Mouse (Mus musculus) urinary bladder, postnatal 4 days (tissue): ENCODE measurements around the gene Ttc39a.
A peak's percentile ranks its signal among the peaks of the same experiment; 100 is the strongest.

ENCODE experiments used
- DNase-seq, 2 experiments: peaks; one replicate each; pipeline ENCODE4 v3.0.0; 2021 to 2022; ENCODE audit warnings: low spot score in 2 of 2

The Ttc39a gene

DNA sequence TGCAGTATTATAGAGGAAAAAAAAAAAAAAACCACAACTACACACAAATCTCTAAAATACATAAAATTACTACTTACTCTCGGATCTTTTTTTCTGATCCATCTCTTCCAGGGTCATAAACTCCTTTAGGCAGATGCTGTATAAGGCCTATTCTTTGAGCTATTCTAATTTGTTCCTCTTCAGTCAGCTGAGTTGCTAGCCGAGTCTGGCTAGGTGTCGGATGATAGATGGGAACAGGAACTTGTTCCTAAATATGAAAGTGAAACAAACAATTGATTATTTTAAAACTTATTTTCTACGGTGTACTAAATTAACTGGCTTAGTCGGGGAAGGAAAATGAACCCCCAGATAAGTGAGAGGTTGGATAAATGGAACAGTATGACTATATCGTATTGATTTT, 50.4 kb downstream of the Ttc39a start:
- no peak for DNase-seq

DNA sequence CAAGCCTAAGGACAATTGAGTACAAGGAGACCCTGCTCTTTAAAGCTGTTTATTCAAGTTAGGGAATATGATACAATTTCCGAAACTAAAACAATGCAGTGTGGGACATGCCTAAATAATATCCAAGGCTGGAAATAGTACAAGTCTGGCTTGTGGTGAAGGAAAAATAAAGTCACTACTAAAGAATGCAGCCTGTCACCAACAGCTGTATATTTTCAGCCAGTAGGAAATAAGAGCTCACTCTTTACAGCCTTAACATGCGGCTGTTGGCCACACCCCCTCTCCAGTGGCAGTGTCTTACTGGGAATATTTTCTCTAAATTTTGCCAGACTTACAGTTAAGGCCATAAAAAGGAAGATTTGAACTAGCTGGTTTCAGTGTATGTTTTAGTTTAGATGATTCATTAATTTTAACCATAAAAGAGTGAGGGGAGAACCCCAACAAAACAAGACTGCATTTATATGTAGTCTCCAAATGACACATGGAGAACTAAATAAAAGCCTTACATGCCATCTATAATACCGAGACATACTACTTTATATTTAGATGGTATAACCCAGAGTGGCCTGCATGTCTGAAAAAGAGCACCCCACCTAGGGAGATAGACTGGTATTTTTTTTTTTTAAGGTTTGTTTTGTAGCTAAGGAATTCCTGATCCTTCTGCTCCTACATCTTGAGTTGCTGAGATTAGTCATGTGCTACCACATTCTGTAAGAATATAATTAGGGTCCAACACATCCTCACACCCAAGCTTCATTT, 54.2 kb downstream of the Ttc39a start:
- no peak for DNase-seq

DNA sequence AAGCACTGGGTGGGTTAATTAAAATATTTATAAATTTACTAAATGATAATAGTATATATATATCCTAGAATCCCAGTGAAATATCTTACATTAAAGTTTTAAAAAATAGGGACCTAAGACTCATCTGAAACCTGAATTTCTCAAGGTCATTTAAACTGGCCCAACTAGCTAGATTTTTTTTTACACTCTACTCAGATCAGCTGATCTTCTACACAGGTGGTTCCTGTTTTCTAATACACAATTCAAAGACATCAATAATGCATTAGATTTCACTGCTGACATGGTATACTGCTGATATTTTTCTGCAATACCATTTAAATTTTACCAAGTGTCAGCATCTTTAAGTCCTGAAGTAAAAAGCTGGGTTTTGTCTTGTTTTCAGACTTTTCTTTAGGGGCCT, 57.5 kb downstream of the Ttc39a start:
- no peak for DNase-seq

DNA sequence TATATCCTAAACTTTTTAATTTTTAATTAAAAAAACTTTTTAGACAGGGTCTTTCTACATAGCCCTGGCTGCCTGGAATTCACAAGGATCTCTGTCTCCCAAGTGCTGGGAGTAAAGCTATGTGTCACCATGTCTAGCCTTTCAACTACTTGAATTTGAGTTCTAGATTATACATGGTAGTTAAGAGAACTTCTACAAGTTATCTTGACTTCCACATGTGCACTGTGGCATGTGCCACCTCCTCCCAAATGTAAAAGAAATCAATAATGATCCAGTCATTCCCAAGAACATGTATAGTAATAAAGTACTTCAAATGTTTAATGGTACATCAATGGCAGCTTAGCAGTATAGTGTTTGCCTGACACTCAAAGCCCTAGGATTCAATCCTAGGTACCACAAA, 61.3 kb downstream of the Ttc39a start:
- no peak for DNase-seq

DNA sequence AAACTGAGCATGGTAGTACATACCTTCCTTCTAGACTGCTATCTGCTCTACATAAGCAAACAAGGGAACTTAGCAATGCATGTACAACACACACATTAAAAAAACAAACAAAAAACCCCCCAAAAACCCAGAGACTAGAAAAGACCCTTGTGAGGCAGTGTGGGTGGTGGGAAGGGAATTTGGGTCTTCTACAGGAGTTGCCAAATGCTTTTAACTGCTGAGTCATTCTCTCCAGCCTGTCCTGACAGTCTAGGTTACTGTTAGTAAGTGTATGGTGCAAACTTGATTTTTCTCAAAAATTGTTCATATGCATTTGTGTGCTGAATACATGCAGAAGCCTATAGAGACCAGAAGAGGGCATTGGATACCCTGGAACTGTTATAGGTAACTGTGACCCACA, 65.2 kb downstream of the Ttc39a start:
- DNase-seq, result no peak

DNA sequence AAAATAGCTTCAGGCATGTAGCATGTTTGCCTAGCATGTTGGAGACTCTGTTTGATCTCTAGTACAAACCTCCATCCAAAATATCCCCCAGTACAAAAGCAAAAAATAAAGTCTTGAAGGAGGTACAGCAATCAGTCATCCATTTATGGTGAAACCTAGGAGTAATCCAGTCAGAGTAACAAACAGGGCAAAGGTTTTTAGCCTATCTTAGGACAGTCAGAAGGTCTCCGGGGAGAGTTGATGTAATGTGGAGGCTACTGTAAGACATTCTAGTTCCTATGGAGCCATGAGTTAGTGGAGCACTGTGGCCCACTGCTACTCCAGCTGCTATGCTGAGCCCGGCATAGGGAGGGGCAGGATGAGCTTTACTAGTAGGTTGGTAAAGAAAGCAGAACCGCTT, 66.1 kb downstream of the Ttc39a start:
- DNase-seq, result no peak

DNA sequence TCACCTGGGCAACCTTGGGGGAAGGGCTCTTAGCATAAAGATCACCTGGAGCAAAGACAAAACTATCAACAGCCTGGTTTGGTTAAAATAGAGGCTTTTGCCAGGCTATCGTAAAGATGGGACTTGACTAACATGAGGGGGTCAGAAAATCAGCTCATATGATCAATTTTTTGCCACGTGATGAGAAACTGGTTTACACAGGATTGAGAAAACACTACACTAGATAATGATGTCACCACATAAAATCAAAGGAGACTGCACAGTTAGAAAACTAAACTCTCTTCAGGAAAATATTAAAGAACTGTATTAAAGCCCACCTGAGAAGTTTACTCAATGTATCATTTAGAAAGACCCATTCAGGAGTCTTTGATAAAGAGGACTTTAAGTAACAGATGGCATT, 68.7 kb downstream of the Ttc39a start:
- no peak for DNase-seq

DNA sequence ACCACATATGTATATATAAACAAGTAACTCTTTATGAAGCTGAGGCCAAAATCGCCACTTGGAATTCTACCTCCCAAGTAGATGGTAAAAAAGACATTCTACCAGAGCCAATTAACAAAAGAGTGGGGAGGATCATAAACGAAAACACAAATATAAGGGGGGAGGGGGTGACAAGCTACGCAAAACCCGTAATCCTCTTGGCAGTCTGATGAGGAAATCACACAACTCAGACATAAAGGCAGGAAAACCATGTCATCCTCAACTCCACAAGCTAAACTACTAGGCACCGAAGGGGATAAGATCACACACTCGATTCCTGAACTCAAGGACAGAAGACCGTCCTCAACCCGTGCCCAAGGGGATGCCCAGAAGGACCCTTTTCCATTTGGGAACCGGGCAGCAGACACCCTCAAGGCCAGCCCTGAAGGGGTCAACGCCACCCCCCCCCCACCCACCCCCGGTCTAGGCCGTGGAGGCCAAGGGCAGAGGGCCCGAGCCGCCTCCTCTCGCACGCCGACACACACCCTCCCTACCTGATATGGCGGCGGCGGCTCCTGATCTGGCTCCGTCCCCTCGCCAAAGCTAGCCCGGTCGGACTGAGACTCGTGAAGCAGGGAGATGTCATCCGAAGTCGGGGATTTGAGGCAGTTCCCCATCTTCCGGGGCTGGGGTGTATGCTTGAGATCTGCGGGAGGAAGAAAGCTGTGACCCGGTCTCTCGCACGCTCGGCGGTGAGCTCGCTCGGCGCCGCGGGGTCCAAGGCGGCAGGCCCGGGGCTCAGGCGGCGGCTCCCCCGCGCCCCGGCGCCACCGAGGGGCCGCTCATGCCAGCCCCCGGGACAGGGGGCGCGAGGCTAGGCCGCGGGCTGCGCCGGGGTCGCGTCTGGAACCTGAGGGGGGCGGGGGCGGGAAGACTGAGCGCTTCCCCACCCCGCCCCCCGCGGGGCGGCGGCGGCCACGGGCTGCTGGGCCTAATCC, 69.4 kb downstream of the Ttc39a start:
- DNase-seq, result peak; percentile 34 to 63

DNA sequence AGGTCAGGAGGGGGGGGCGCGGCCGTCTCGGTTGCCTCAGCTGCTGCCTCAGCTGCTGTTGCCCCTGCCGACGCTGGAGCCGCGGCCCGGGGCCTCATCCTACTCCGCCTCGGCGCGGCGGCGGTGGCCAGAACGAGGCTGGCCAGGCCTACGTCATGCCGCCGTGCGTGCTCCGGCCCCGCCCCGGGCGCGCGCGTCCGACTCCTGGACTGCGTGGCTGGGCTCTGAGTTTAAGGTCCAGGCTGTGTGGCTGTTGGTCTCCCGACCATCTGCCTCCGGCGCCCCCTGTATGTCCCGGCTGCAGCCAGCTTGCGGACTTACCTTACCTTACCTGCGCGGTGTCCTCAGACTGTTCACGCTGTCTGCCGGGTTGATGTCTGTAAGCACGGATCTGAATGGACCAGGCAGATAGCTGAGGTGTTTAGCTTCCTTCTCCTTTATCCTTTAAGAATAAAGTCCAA, 70.2 kb downstream of the Ttc39a start:
- DNase-seq, result peak; percentile 89 to 92

DNA sequence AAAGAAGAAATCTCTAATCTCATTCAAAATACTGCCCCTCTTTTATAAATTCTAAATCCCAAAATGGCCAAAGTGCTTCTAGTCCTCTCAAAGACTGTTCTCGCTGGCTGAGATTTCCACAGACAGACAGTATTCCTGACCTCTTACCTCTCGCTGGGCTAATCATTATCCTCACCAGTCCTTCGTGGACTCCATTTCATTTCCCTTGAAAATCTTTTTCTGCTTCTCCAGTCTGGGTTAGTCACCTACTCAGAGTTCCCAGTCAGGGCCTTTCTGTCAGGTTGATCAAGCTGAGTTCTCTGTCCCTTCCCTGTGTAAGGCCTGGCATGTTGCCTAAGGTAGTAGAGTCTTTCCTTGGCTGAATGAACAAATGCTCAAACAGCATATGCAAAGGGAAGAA, 71.0 kb downstream of the Ttc39a start:
- no peak for DNase-seq

DNA sequence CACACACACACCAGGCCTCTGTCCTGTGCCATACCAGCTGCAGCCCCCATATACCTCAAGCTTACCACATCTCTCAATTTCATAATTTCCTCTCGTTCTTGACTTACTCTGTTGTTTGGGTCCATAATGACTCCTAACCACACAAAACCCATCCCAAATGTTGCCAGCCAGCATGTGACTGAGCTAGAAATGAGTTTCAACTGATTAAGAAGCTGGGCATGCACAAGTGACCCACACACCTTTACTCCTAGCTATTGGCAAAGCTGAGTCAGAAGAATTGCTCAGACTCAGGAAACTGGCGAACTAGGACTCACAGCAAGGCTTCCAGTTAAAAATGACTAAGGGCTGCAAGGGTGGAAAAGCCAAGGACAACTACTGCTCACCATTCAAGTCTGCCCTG, 75.0 kb downstream of the Ttc39a start:
- DNase-seq, result no peak

DNA sequence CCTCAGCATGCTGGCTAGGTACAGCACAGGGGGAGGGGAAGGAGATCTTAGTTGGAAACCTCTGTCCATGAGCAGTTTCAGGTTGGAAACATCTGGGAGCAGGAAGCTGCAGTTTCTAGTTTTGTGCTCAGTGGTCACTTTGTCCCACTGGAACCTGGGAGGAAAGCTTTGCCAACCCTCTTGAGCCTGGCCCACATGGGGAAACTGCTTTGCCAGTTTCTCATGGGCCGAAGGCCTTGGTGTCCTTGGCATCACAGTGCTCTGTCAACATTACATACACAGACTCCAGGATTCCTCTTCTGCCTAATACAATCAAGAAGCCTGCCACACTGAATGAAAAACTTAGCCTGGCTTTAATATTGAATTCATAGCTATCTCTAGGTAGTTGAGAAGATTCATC, 76.3 kb downstream of the Ttc39a start:
- no peak for DNase-seq

DNA sequence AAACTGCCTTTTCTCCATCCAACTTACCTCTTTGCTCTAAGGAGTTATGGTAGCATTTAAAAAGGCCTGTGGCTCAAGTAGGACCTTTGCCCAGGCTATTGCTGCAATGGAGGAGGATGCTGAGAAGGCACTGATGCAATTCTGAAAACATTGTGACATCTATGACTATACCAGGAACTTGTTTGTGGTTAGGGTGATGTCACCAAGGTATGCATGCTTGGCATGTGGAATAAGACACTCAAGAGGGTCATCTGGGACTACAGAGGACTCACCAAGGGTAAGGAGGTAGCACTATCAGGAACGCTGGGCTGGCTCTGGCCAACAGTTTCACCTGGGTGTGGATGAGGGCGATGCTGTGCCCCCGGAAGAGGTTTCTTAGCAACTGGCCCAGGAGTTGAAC, 78.2 kb downstream of the Ttc39a start, which contains the start of gene Rnf11:
Rnf11 (minus strand) TSS at position 108 of the 400 bp plus-strand sequence.
- DNase-seq, result no peak

DNA sequence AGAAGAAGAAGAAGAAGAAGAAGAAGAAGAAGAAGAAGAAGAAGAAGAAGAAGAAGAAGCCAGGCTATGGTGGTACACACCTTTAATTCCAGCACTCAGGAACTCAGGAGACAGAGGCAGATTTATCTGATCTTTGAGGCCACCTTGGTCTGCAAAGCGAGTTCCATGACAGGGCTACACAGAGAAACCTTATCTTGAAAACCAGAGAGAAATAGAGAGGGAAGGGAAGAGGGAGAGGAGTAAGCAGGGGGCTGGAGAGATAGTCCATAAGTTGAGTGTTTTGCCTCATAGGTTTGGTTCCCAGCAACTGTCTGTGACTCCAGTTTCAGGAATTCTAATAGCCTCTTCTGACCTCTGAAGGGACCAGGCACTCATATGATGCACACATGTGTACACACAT, 82.4 kb downstream of the Ttc39a start:
- DNase-seq, result no peak

DNA sequence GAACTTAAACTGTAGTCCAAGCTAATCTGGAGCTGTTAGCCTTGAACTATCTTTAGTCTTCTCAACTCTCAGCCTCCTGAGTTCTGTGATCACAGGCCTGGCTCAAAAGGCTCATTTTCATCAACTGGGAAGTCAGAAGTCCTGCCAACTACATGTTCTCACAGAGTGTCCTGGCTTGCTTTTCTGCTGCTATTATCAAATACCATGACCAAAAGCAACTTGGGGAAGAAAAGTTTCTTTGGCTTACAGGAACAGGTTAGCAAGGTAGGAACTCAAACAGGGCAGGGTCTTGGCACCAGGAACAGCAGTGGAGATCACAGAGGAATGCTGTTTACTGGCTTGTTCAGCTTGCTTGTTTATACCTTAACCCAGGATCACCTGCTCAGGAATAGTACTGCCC, 87.2 kb downstream of the Ttc39a start:
- DNase-seq, result no peak
